Mouse (Mus musculus) limb, embryonic 10.5 days (tissue): Measurements from ENCODE around the gene Mlkl. TPM values are rescaled to one million over a fixed set of nuclear protein-coding genes. Genes with fewer than 3 reads are reported as not detected.

Experiments used
- DNase-seq: peaks from one replicate; pipeline ENCODE4 v3.0.0-alpha.2; 2017; ENCODE audit warnings: low spot score
- H3K27ac ChIP-seq: fragments of 300-500 bp; sonication (generic); 2 replicates; pipeline ENCODE4 v1.5.1; 2016; ENCODE audit warnings: mild to moderate bottlenecking
- H3K27me3 ChIP-seq: fragments of 300-500 bp; sonication (generic); 2 replicates; pipeline ENCODE4 v1.6.1; 2016; ENCODE audit warnings: low read depth, mild to moderate bottlenecking; ENCODE audit not compliant: poor library complexity, severe bottlenecking
- H3K36me3 ChIP-seq: fragments of 300-500 bp; sonication (generic); 2 replicates; pipeline ENCODE4 v1.6.1; 2016; ENCODE audit warnings: mild to moderate bottlenecking, moderate library complexity
- H3K4me1 ChIP-seq: fragments of 300-500 bp; sonication (generic); 2 replicates; pipeline ENCODE4 v1.6.1; 2016
- H3K4me3 ChIP-seq: fragments of 300-500 bp; sonication (generic); 2 replicates; pipeline ENCODE4 v1.5.1; 2016; ENCODE audit warnings: mild to moderate bottlenecking, moderate library complexity
- H3K9me3 ChIP-seq: fragments of 300-500 bp; sonication (generic); replicated peaks from 2 replicates; pipeline ENCODE4 v1.6.1; 2016; ENCODE audit warnings: mild to moderate bottlenecking
- WGBS: fragments of 180-500 bp; shearing (Covaris S2); methylation state at CpG from one replicate; pipeline ENCODE4 v1.1.7; 2016; 5-methylcytosine and 5-hydroxymethylcytosine counted together
- polyA plus RNA-seq: library from polyadenylated mRNA; unstranded; fragments of >200 nt; fragmentation: Nextera tagmentation; extraction: Ambion mirVana; gene quantifications from 2 replicates; pipeline ENCODE4 v1.2.1, GENCODE M21; 2016

The Mlkl gene
- polyA plus RNA-seq, result 0.34 and 0.70 TPM in 2 replicates

DNA sequence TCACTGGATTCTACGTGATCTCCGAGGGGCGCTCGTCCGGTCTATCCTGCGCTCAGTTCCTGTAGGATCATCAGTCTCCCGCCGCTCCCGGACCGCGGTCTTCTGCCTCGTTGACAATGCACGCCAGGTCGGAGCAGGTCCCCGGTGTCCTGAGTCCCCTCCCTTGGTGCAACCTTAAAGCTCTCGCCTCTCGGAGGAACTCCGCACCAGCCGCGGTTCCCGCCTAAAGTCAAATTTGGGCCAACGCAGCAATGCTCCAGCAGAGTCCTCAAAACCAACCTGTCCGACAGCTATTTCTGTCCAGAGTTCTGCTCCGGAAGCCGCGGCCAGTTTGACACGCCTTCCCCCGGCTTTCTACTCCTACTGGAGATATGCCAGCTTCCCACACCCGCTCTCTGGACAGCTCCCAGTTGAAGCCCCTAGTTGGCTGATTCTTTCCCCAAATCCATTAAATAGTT lies at the start of gene Mlkl:
Gene Mlkl, minus strand, starts transcription at position 288 of the 458 bp plus-strand sequence.
- no peak within 1 kb of the TSS for H3K27ac ChIP-seq
- under 1% methylated on average over 29 of the region's 29 CpGs for WGBS

GRCm38 (mm10) chr8:111385915-111386314 lies 47.9 kb upstream of the Mlkl start:
- Histone ChIP-seq H3K27ac (no peak overlapping the region), H3K4me1 (no peaks in the 10 kb centered on the region), H3K9me3 (no peaks in the 10 kb centered on the region), H3K27me3 (peaks cover 35% of the 10 kb centered on the region), H3K4me3 (no peak overlapping the region), H3K36me3 (no peaks in the 10 kb centered on the region)
- DNase-seq, result no peak
- 79% methylated on average over 9 of the region's 9 CpGs for WGBS

More for the DNA sequence above, at the start of gene Mlkl:
- H3K4me3 ChIP-seq, result peak within 1 kb of the TSS; percentile 49
- peaks cover 9% of the 10 kb centered on the region for H3K4me1 ChIP-seq
- peaks cover 58% of the 10 kb centered on the region for H3K27me3 ChIP-seq
- DNase-seq, result peak; percentile 58
- H3K9me3 ChIP-seq, result no peaks in the 10 kb centered on the region
- no peaks in the 10 kb centered on the region for H3K36me3 ChIP-seq

- H3K27ac ChIP-seq, result no peak overlapping the region
- 64% methylated on average over 2 of the region's 2 CpGs for WGBS
- DNase-seq, result no peak
- H3K4me1 ChIP-seq, result no peaks in the 10 kb centered on the region
- H3K27me3 ChIP-seq, result peaks cover 23% of the 10 kb centered on the region; the same call in 1 of the 2 replicates
- no peak overlapping the region for H3K4me3 ChIP-seq
- no peaks in the 10 kb centered on the region for H3K9me3 ChIP-seq
- no peaks in the 10 kb centered on the region for H3K36me3 ChIP-seq
Measured at GRCm38 (mm10) chr8:111384628-111385027, 46.7 kb upstream of the Mlkl start.

GRCm38 (mm10) chr8:111375192-111375591 lies 37.2 kb upstream of the Mlkl start:
- no peaks in the 10 kb centered on the region for H3K4me1 ChIP-seq
- WGBS, result 71% methylated on average over 6 of the region's 6 CpGs
- no peak for DNase-seq
- H3K4me3 ChIP-seq, result no peak overlapping the region
- no peaks in the 10 kb centered on the region for H3K27me3 ChIP-seq
- no peaks in the 10 kb centered on the region for H3K36me3 ChIP-seq
- H3K27ac ChIP-seq, result no peak overlapping the region
- no peaks in the 10 kb centered on the region for H3K9me3 ChIP-seq

- no peaks in the 10 kb centered on the region for H3K9me3 ChIP-seq
- WGBS, result 87% methylated on average over 9 of the region's 9 CpGs
Measured at GRCm38 (mm10) chr8:111369711-111370110, 31.7 kb upstream of the Mlkl start.

GRCm38 (mm10) chr8:111367350-111367749 lies 29.4 kb upstream of the Mlkl start:
- no peaks in the 10 kb centered on the region for H3K9me3 ChIP-seq
- DNase-seq, result no peak
- no peaks in the 10 kb centered on the region; the same call in 1 of the 2 replicates for H3K4me1 ChIP-seq
- 85% methylated on average over 8 of the region's 8 CpGs for WGBS
- no peaks in the 10 kb centered on the region for H3K36me3 ChIP-seq
- H3K4me3 ChIP-seq, result no peak overlapping the region
- H3K27me3 ChIP-seq, result no peaks in the 10 kb centered on the region; the same call in 1 of the 2 replicates
- H3K27ac ChIP-seq, result no peak overlapping the region

More at GRCm38 (mm10) chr8:111369711-111370110, 31.7 kb upstream of the Mlkl start:
- no peaks in the 10 kb centered on the region; the same call in 1 of the 2 replicates for H3K4me1 ChIP-seq
- H3K4me3 ChIP-seq, result no peak overlapping the region
- H3K27ac ChIP-seq, result no peak overlapping the region
- DNase-seq, result no peak
- H3K36me3 ChIP-seq, result no peaks in the 10 kb centered on the region
- no peaks in the 10 kb centered on the region; the same call in 1 of the 2 replicates for H3K27me3 ChIP-seq

DNA sequence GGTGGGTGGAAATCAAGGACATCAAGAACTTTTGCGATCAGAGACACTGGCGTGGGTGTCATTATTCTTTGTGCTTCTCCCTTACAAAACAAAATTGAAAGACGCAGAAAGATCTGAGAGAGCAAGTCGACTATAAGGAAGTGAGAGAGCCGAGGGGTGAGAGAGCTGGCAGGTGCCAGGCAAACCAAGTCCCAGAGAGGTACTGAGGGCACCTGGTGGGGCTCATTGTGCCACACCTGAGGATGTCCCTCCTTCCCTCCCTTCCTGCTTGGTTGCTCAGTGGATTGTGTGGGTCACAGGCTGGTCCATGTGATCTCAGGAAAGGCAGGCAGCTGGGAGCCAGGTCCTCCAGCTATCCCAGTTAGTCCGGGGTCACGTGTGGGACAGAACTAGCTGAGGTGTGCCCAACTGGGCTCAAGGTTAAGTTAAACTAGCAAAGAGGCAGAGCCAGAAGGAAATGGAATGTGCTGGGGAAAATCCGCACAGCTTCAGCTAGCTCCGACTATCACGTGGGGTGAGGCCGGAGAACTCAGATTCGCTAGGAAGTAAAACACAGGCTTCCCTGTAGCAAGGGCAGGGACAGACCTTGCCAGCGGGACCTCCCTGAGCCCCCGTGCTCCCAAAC lies 28.7 kb upstream of the Mlkl start:
- H3K4me1 ChIP-seq, result no peaks in the 10 kb centered on the region; the same call in 1 of the 2 replicates
- H3K9me3 ChIP-seq, result no peaks in the 10 kb centered on the region
- 46% methylated on average over 14 of the region's 14 CpGs for WGBS
- H3K27me3 ChIP-seq, result no peaks in the 10 kb centered on the region; the same call in 1 of the 2 replicates
- no peak overlapping the region for H3K27ac ChIP-seq
- DNase-seq, result no peak
- H3K4me3 ChIP-seq, result no peak overlapping the region
- no peaks in the 10 kb centered on the region for H3K36me3 ChIP-seq

- no peak for DNase-seq
- Histone ChIP-seq H3K4me3 (no peak overlapping the region), H3K36me3 (no peaks in the 10 kb centered on the region), H3K27ac (no peak overlapping the region), H3K27me3 (no peaks in the 10 kb centered on the region; the same call in 1 of the 2 replicates), H3K9me3 (no peaks in the 10 kb centered on the region), H3K4me1 (peaks cover 10% of the 10 kb centered on the region)
- 78% methylated on average over 8 of the region's 8 CpGs for WGBS
Measured at GRCm38 (mm10) chr8:111363489-111363888, 25.5 kb upstream of the Mlkl start.

DNA sequence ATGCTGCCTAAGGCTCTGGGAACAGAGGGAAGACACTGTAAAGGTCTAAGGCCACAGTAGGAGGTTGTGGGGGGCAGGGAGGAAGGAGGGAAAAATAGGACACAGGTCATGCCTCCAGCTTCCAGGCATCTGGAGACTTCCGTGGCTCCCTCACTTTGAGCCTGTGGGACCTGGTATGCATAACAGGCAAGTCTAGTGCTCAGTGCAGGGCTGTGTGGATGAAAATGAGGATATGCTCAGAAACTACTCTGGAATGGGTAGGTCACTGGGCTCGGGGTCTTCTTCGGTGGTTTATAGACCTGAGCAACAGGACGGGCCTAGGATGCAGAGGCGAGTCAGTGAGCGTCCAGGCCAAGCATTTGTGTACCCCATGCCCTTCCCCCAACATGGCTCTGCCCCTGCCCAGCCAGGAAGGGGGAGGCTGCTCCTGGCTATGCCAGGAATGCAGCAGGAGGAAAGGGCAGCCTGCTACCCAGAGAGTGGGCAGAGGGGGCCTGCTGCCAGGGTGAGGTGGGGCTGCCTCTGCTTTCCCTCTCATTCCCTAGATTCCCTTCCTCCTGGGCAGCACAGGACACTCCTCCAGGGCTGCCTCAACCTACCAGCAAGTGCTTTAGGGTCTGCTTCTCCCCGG lies 22.7 kb upstream of the Mlkl start:
- Histone ChIP-seq H3K27me3 (no peaks in the 10 kb centered on the region), H3K9me3 (no peaks in the 10 kb centered on the region), H3K4me1 (peaks cover 10% of the 10 kb centered on the region; the same call in 1 of the 2 replicates), H3K27ac (peak overlapping the region; percentile 8; the same call in 1 of the 2 replicates), H3K36me3 (no peaks in the 10 kb centered on the region), H3K4me3 (no peak overlapping the region)
- 69% methylated on average over 7 of the region's 7 CpGs for WGBS
- DNase-seq, result no peak

- Histone ChIP-seq H3K27me3 (no peaks in the 10 kb centered on the region), H3K4me1 (peaks cover 10% of the 10 kb centered on the region; the same call in 1 of the 2 replicates), H3K9me3 (no peaks in the 10 kb centered on the region), H3K27ac (no peak overlapping the region), H3K4me3 (no peak overlapping the region), H3K36me3 (no peaks in the 10 kb centered on the region)
- 69% methylated on average over 5 of the region's 5 CpGs for WGBS
- no peak for DNase-seq
Measured at GRCm38 (mm10) chr8:111359936-111360335, 22.0 kb upstream of the Mlkl start.

DNA sequence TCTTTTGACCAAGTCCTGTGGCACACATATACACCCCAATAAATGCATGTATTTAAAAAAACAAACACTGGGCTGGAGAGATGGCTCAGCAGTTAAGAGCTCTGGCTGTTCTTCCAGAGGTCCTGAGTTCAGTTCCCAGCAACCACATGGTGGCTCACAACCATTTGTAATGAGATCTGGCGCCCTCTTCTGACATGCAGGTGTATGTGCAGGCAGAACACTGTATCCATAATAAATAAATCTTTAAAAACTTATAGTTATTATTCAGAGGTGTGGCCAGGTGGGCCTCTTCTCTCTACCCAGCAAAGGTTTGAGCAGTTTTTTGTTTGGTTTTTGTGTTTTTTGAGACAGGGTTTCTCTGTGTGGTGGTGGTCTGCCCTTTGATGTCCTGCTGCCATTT lies 20.9 kb upstream of the Mlkl start:
- 49% methylated on average over 1 of the region's 1 CpGs for WGBS
- no peaks in the 10 kb centered on the region for H3K27me3 ChIP-seq
- H3K36me3 ChIP-seq, result no peaks in the 10 kb centered on the region
- no peak overlapping the region for H3K4me3 ChIP-seq
- peaks cover 10% of the 10 kb centered on the region; the same call in 1 of the 2 replicates for H3K4me1 ChIP-seq
- H3K27ac ChIP-seq, result no peak overlapping the region
- H3K9me3 ChIP-seq, result no peaks in the 10 kb centered on the region
- no peak for DNase-seq

- Histone ChIP-seq H3K9me3 (no peaks in the 10 kb centered on the region), H3K27ac (no peak overlapping the region), H3K4me3 (no peak overlapping the region), H3K4me1 (peaks cover 10% of the 10 kb centered on the region; the same call in 1 of the 2 replicates), H3K27me3 (no peaks in the 10 kb centered on the region), H3K36me3 (no peaks in the 10 kb centered on the region)
- no peak for DNase-seq
- 82% methylated on average over 4 of the region's 4 CpGs for WGBS
Measured at GRCm38 (mm10) chr8:111357433-111357832, 19.5 kb upstream of the Mlkl start.

DNA sequence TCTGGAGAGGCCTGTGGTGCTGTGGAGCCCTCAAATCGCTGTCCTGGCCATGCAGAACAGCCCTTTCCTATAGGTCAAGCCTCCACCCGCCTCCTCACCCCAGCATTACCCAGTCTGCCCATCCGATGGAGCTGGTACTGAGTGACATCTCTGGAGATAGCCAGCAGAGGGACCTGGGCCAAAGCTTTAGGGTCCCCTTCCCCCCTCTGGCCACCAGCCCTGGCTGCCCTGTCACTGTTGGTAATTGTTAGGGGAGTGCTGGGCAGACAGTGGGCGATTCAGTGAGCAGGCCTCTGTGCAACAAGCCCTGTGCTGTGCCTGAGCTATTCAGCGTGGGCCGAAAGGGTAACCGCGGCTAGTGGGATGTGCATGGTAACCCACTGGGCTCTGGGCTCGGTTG lies 15.5 kb upstream of the Mlkl start:
- H3K4me1 ChIP-seq, result no peaks in the 10 kb centered on the region
- no peak for DNase-seq
- no peak overlapping the region for H3K4me3 ChIP-seq
- no peaks in the 10 kb centered on the region for H3K27me3 ChIP-seq
- no peaks in the 10 kb centered on the region for H3K36me3 ChIP-seq
- 82% methylated on average over 9 of the region's 9 CpGs for WGBS
- H3K27ac ChIP-seq, result no peak overlapping the region
- no peaks in the 10 kb centered on the region for H3K9me3 ChIP-seq
